In genomic region chr11:50379023-50379752, GRCm38 (mm10) we compare ENCODE assay signal across 8 mouse cellular contexts. TPM values are rescaled to one million over a fixed set of nuclear protein-coding genes. Genes with fewer than 3 reads are reported as not detected.
DNase-seq lines count a peak whose midpoint lies in the region; ATAC-seq and TF ChIP-seq lines count a peak whose summit lies in the region.

No protein-coding gene starts in this region.

- peak overlapping the region; percentile 100; the same call in 1 of the 2 replicates for H3K9ac ChIP-seq in forebrain, postnatal 0 days
- peak overlapping the region; percentile 98 for H3K9ac ChIP-seq in liver, embryonic 16.5 days (ENCODE audit: low read depth, low read length)

- no peak overlapping the region for H3K27ac ChIP-seq in heart, embryonic 10.5 days
- no peak overlapping the region for H3K27ac ChIP-seq in forebrain, postnatal 0 days (ENCODE audit: low read depth, low read length)
- peak overlapping the region; percentile 100 for H3K27ac ChIP-seq in liver, embryonic 16.5 days (ENCODE audit: low read length)

- H3K27me3 ChIP-seq in heart, embryonic 10.5 days (ENCODE audit: insufficient read depth, poor library complexity, severe bottlenecking) = no peaks in the 10 kb centered on the region
- H3K27me3 ChIP-seq in E14TG2a.4 (ENCODE audit: insufficient read depth, low read length) = peaks cover 21% of the 10 kb centered on the region
- no peaks in the 10 kb centered on the region; the same call in 1 of the 2 replicates for H3K27me3 ChIP-seq in forebrain, postnatal 0 days (ENCODE audit: insufficient read depth, low read length)
- H3K27me3 ChIP-seq in liver, embryonic 16.5 days (ENCODE audit: control insufficient read depth, insufficient read depth, low read depth, low read length) = no peaks in the 10 kb centered on the region

- H3K9me3 ChIP-seq in heart, embryonic 10.5 days = no peaks in the 10 kb centered on the region
- no peaks in the 10 kb centered on the region for H3K9me3 ChIP-seq in E14TG2a.4 (ENCODE audit: low read length)
- no peaks in the 10 kb centered on the region for H3K9me3 ChIP-seq in forebrain, postnatal 0 days (ENCODE audit: low read length)
- H3K9me3 ChIP-seq in liver, embryonic 16.5 days (replicated peaks; ENCODE audit: control insufficient read depth, low read length) = no peaks in the 10 kb centered on the region

- H3K4me3 ChIP-seq in heart, embryonic 10.5 days = peak overlapping the region; percentile 99
- H3K4me3 ChIP-seq in E14TG2a.4 (replicated peaks; ENCODE audit: low read length) = peak overlapping the region; percentile 98
- H3K4me3 ChIP-seq in forebrain, postnatal 0 days (ENCODE audit: low read depth, low read length) = peak overlapping the region; percentile 99
- H3K4me3 ChIP-seq in liver, embryonic 16.5 days (ENCODE audit: low read depth, low read length) = peak overlapping the region; percentile 98

- no peak for ATAC-seq in forebrain, postnatal 0 days
- no peak for ATAC-seq in liver, embryonic 16.5 days (ENCODE audit: low read depth)

- H3K4me2 ChIP-seq in forebrain, postnatal 0 days (ENCODE audit: low read depth) = peak overlapping the region; percentile 75
- H3K4me2 ChIP-seq in liver, embryonic 16.5 days (ENCODE audit: low read depth, low read length) = peak overlapping the region; percentile 90

- TF ChIP-seq CTCF in E14TG2a.4 (conservative IDR thresholded peaks at IDR 0.05; ENCODE audit: low read length) = no peak
- no peak for TF ChIP-seq CTCF in forebrain, postnatal 0 days (IDR thresholded peaks at IDR 0.05; ENCODE audit: low read depth)

- DNase-seq in heart, embryonic 10.5 days (ENCODE audit: low spot score) = peak; percentile 11
- no peak for DNase-seq in heart, adult 9 months (ENCODE audit: low spot score in 2 of 2)
- DNase-seq in forebrain, postnatal 0 days = no peak
- no peak for DNase-seq in frontal cortex, adult 2 months (ENCODE audit: extremely low spot score in 1 of 2, low spot score in 1 of 2)
- DNase-seq in urinary bladder, postnatal 36 days (ENCODE audit: low spot score in 2 of 2) = no peak
- DNase-seq in left cerebral cortex, adult 8-10 months (ENCODE audit: low spot score in 2 of 2) = no peak

- H3K36me3 ChIP-seq in heart, embryonic 10.5 days = peaks cover 49% of the 10 kb centered on the region
- H3K36me3 ChIP-seq in E14TG2a.4 (ENCODE audit: insufficient read depth, low read length) = peaks cover 49% of the 10 kb centered on the region
- peaks cover 20% of the 10 kb centered on the region for H3K36me3 ChIP-seq in forebrain, postnatal 0 days (ENCODE audit: insufficient read depth)
- peaks cover 21% of the 10 kb centered on the region for H3K36me3 ChIP-seq in liver, embryonic 16.5 days (ENCODE audit: control insufficient read depth, insufficient read depth)

- WGBS in heart, embryonic 10.5 days = 68% methylated on average over 12 of the region's 12 CpGs
- WGBS in forebrain, postnatal 0 days = 58% methylated on average over 12 of the region's 12 CpGs
- WGBS in liver, embryonic 16.5 days (ENCODE audit: insufficient replicate concordance) = 46% methylated on average over 12 of the region's 12 CpGs

- peaks cover 18% of the 10 kb centered on the region for H3K4me1 ChIP-seq in heart, embryonic 10.5 days
- peaks cover 40% of the 10 kb centered on the region for H3K4me1 ChIP-seq in E14TG2a.4 (replicated peaks; ENCODE audit: low read depth, low read length)
- H3K4me1 ChIP-seq in forebrain, postnatal 0 days (ENCODE audit: insufficient read depth) = peaks cover 9% of the 10 kb centered on the region
- peaks cover 19% of the 10 kb centered on the region for H3K4me1 ChIP-seq in liver, embryonic 16.5 days (ENCODE audit: control insufficient read depth, low read depth, low read length)

RNA-seq across cellular contexts. Expression of gene Hnrnph1, which starts 2.4 kb away (rescaled TPM):
- 253 and 367 TPM in 2 replicates for polyA plus RNA-seq in heart, embryonic 10.5 days (2016; fragmentation: Nextera tagmentation; extraction: Ambion mirVana)
- 325 and 407 TPM in 2 replicates for total RNA-seq in forebrain, postnatal 0 days (2014; rRNA removed)
- polyA plus RNA-seq in forebrain, postnatal 0 days (2015; fragmentation: Nextera tagmentation; extraction: Ambion mirVana) = 297 and 302 TPM in 2 replicates
- polyA plus RNA-seq in liver, embryonic 16.5 days (2015; fragmentation: Nextera tagmentation; extraction: Ambion mirVana) = 93.6 and 95.8 TPM in 2 replicates
- polyA plus RNA-seq in frontal cortex, adult 2 months (2012; rRNA removed) = 327 and 365 TPM in 2 replicates
- 100 to 1,000 TPM; 180 to 274 (median 221) TPM for total RNA-seq in left cerebral cortex, adult 8-10 months (2022)

RNA-seq across cellular contexts. Expression of gene Cby3, which starts 24.9 kb away (rescaled TPM):
- 0.39 TPM in 1 of 2 replicates, not detected in the other for polyA plus RNA-seq in heart, embryonic 10.5 days (2016; fragmentation: Nextera tagmentation; extraction: Ambion mirVana)
- total RNA-seq in forebrain, postnatal 0 days (2014; rRNA removed) = 0.38 TPM in 1 of 2 replicates, not detected in the other
- polyA plus RNA-seq in forebrain, postnatal 0 days (2015; fragmentation: Nextera tagmentation; extraction: Ambion mirVana) = 0.64 and 1.2 TPM in 2 replicates
- not detected in 2 replicates for polyA plus RNA-seq in liver, embryonic 16.5 days (2015; fragmentation: Nextera tagmentation; extraction: Ambion mirVana)
- polyA plus RNA-seq in frontal cortex, adult 2 months (2012; rRNA removed) = 0.40 and 0.66 TPM in 2 replicates
- total RNA-seq in left cerebral cortex, adult 8-10 months (2022) = not detected

RNA-seq across cellular contexts. Expression of gene Rufy1, which starts 51.7 kb away (rescaled TPM):
- polyA plus RNA-seq in heart, embryonic 10.5 days (2016; fragmentation: Nextera tagmentation; extraction: Ambion mirVana) = 16.6 and 18.3 TPM in 2 replicates
- total RNA-seq in forebrain, postnatal 0 days (2014; rRNA removed) = 20.5 and 22.6 TPM in 2 replicates
- polyA plus RNA-seq in forebrain, postnatal 0 days (2015; fragmentation: Nextera tagmentation; extraction: Ambion mirVana) = 18.3 and 25.0 TPM in 2 replicates
- 6.0 and 8.4 TPM in 2 replicates for polyA plus RNA-seq in liver, embryonic 16.5 days (2015; fragmentation: Nextera tagmentation; extraction: Ambion mirVana)
- 41.5 and 43.6 TPM in 2 replicates for polyA plus RNA-seq in frontal cortex, adult 2 months (2012; rRNA removed)
- 10 to 100 TPM; 28.2 to 31.5 (median 29.8) TPM for total RNA-seq in left cerebral cortex, adult 8-10 months (2022)

RNA-seq across cellular contexts. Expression of gene Canx, which starts 53.7 kb away (rescaled TPM):
- 354 and 363 TPM in 2 replicates for polyA plus RNA-seq in heart, embryonic 10.5 days (2016; fragmentation: Nextera tagmentation; extraction: Ambion mirVana)
- 237 and 298 TPM in 2 replicates for total RNA-seq in forebrain, postnatal 0 days (2014; rRNA removed)
- 182 and 233 TPM in 2 replicates for polyA plus RNA-seq in forebrain, postnatal 0 days (2015; fragmentation: Nextera tagmentation; extraction: Ambion mirVana)
- 172 and 184 TPM in 2 replicates for polyA plus RNA-seq in liver, embryonic 16.5 days (2015; fragmentation: Nextera tagmentation; extraction: Ambion mirVana)
- polyA plus RNA-seq in frontal cortex, adult 2 months (2012; rRNA removed) = 287 and 369 TPM in 2 replicates
- 100 to 1,000 TPM; 371 to 437 (median 413) TPM for total RNA-seq in left cerebral cortex, adult 8-10 months (2022)
